8 mouse cellular contexts compared by ENCODE assay signal in the genomic region with DNA sequence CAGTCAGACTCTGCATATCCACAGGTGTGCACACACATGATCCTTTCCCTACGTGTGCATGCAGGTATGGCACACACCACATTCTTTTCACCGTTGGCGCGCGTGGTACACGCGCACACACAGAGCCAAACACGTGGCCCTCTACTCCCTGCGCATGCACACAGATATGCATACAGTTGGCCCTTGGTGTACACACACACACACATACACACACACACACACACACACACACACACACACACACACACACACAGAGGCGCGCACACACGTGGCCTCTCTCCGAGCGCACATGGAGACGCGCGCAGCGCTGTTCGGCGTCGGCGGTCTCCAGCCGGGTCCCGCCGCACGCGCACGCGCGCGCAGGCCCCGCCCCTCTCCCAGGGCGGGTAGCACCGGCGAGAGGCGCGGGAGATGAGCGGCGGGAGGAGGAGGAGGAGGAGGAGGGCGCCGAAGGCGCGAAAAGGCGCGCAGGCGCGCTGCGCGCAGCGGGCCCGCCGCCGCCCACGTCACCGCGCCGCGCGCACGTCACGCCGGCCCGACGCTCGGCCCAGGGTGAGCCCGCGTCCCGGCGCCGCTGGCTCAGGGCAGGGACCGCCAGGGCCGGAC. TPM values are rescaled to one million over a fixed set of nuclear protein-coding genes. Genes with fewer than 3 reads are reported as not detected.
DNase-seq lines count a peak whose midpoint lies in the region; ATAC-seq and TF ChIP-seq lines count a peak whose summit lies in the region.

A gene (plus strand): TSS at position 497 of the 606 bp plus-strand sequence.

- peak within 1 kb of the TSS; percentile 99 for H3K9ac ChIP-seq in CH12.LX (ENCODE audit: insufficient read depth, low read depth)
- peak within 1 kb of the TSS; percentile 99 for H3K9ac ChIP-seq in forebrain, embryonic 12.5 days
- peak within 1 kb of the TSS; percentile 95 for H3K9ac ChIP-seq in heart, postnatal 0 days (replicated peaks; ENCODE audit: low read depth, low read length)
- H3K9ac ChIP-seq in liver, embryonic 16.5 days (ENCODE audit: low read depth, low read length), result peak within 1 kb of the TSS; percentile 95
- peak within 1 kb of the TSS; percentile 96 for H3K9ac ChIP-seq in neural tube, embryonic 13.5 days

- peak; percentile 84 for DNase-seq in CH12.LX (ENCODE audit: extremely low read depth)
- peak; percentile 76 for DNase-seq in c-Kit-positive CD71-positive TER-119-negative erythroid progenitor cells, embryonic 14.5 days (ENCODE audit: low read depth)
- peak; percentile 83 for DNase-seq in heart, postnatal 0 days (ENCODE audit: low spot score)
- DNase-seq in kidney, postnatal 4 days, result peak; percentile 83 to 90

- no peaks in the 10 kb centered on the region for H3K27me3 ChIP-seq in CH12.LX (replicated peaks)
- H3K27me3 ChIP-seq in forebrain, embryonic 12.5 days, result no peaks in the 10 kb centered on the region
- H3K27me3 ChIP-seq in heart, postnatal 0 days (ENCODE audit: control insufficient read depth, insufficient read depth, low read length), result no peaks in the 10 kb centered on the region
- no peaks in the 10 kb centered on the region for H3K27me3 ChIP-seq in liver, embryonic 16.5 days (ENCODE audit: control insufficient read depth, insufficient read depth, low read depth, low read length)
- no peaks in the 10 kb centered on the region for H3K27me3 ChIP-seq in neural tube, embryonic 13.5 days
- no peaks in the 10 kb centered on the region for H3K27me3 ChIP-seq in testis, adult 2 months (ENCODE audit: control insufficient read depth, insufficient read depth, low read length)

- H3K4me3 ChIP-seq in CH12.LX (replicated peaks in 1 of 3; ENCODE audit: low read depth in 2 of 3, low read length in 2 of 3, poor library complexity in 1 of 3), result peak within 1 kb of the TSS; percentile 76 to 97 (median 86)
- H3K4me3 ChIP-seq in forebrain, embryonic 12.5 days (replicated peaks), result peak within 1 kb of the TSS; percentile 100
- H3K4me3 ChIP-seq in heart, postnatal 0 days (ENCODE audit: low read depth, low read length), result peak within 1 kb of the TSS; percentile 78
- peak within 1 kb of the TSS; percentile 85 for H3K4me3 ChIP-seq in liver, embryonic 16.5 days (ENCODE audit: low read depth, low read length)
- peak within 1 kb of the TSS; percentile 87 for H3K4me3 ChIP-seq in neural tube, embryonic 13.5 days
- H3K4me3 ChIP-seq in testis, adult 2 months (ENCODE audit: control insufficient read depth, low read depth, low read length), result peak within 1 kb of the TSS; percentile 65

- in situ Hi-C loops in CH12.LX (cut with MboI; ENCODE audit: low pct_ligation_motif_present, low pct_unique_long_range_greater_than_20kb, low sequenced_read_pairs), result no loop called here

- peak; percentile 95 for ATAC-seq in forebrain, embryonic 12.5 days (ENCODE audit: low FRiP score)
- peak; percentile 93 for ATAC-seq in heart, postnatal 0 days (ENCODE audit: insufficient read depth, low read depth)
- peak; percentile 94 for ATAC-seq in liver, embryonic 16.5 days (ENCODE audit: low read depth)
- ATAC-seq in neural tube, embryonic 13.5 days (ENCODE audit: low read depth), result peak; percentile 95

- peak within 1 kb of the TSS; percentile 42 for H3K27ac ChIP-seq in CH12.LX (ENCODE audit: insufficient read depth, low read depth)
- peak within 1 kb of the TSS; percentile 83 for H3K27ac ChIP-seq in forebrain, embryonic 12.5 days
- H3K27ac ChIP-seq in heart, postnatal 0 days (ENCODE audit: low read depth), result peak within 1 kb of the TSS; percentile 78
- peak within 1 kb of the TSS; percentile 79 for H3K27ac ChIP-seq in liver, embryonic 16.5 days (ENCODE audit: low read length)
- H3K27ac ChIP-seq in neural tube, embryonic 13.5 days (replicated peaks), result peak within 1 kb of the TSS; percentile 76
- peak within 1 kb of the TSS; percentile 44 for H3K27ac ChIP-seq in testis, adult 2 months (ENCODE audit: control insufficient read depth, insufficient read depth, low read depth, low read length)

- H3K36me3 ChIP-seq in CH12.LX (replicated peaks in 1 of 2; ENCODE audit: control insufficient read depth in 1 of 2, insufficient read depth in 1 of 2, low read length in 1 of 2), result peaks cover 12 to 32% of the 10 kb centered on the region in 2 experiments
- H3K36me3 ChIP-seq in forebrain, embryonic 12.5 days (replicated peaks), result peaks cover 31% of the 10 kb centered on the region
- H3K36me3 ChIP-seq in heart, postnatal 0 days (replicated peaks; ENCODE audit: control insufficient read depth, insufficient read depth, low read length), result peaks cover 23% of the 10 kb centered on the region
- peaks cover 12% of the 10 kb centered on the region for H3K36me3 ChIP-seq in liver, embryonic 16.5 days (ENCODE audit: control insufficient read depth, insufficient read depth)
- H3K36me3 ChIP-seq in neural tube, embryonic 13.5 days, result peaks cover 32% of the 10 kb centered on the region
- H3K36me3 ChIP-seq in testis, adult 2 months (ENCODE audit: control insufficient read depth, insufficient read depth, low read length), result no peaks in the 10 kb centered on the region; the same call in 1 of the 2 replicates

- no peak for TF ChIP-seq EP300 in CH12.LX (IDR thresholded peaks at IDR 0.05; ENCODE audit: low read length)
- TF ChIP-seq EP300 in heart, postnatal 0 days (IDR thresholded peaks at IDR 0.05; ENCODE audit: low read depth), result no peak

- WGBS in forebrain, embryonic 12.5 days, result 1% methylated on average over 47 of the region's 72 CpGs
- WGBS in heart, postnatal 0 days, result under 1% methylated on average over 33 of the region's 72 CpGs
- under 1% methylated on average over 38 of the region's 72 CpGs for whole genome bisulfite sequencing in liver, embryonic 16.5 days (ENCODE audit: insufficient replicate concordance)
- under 1% methylated on average over 56 of the region's 72 CpGs for WGBS in neural tube, embryonic 13.5 days

- no peaks in the 10 kb centered on the region for H3K9me3 ChIP-seq in CH12.LX (replicated peaks; ENCODE audit: low read length)
- no peaks in the 10 kb centered on the region for H3K9me3 ChIP-seq in forebrain, embryonic 12.5 days
- H3K9me3 ChIP-seq in heart, postnatal 0 days (replicated peaks; ENCODE audit: control insufficient read depth, low read length), result no peaks in the 10 kb centered on the region
- no peaks in the 10 kb centered on the region for H3K9me3 ChIP-seq in liver, embryonic 16.5 days (replicated peaks; ENCODE audit: control insufficient read depth, low read length)
- no peaks in the 10 kb centered on the region for H3K9me3 ChIP-seq in neural tube, embryonic 13.5 days

- peak; percentile 85 for TF ChIP-seq POLR2A in CH12.LX (IDR thresholded peaks at IDR 0.05; ENCODE audit: low read depth, low read length)
- peak; percentile 26; the same call in 1 of the 2 replicates for TF ChIP-seq POLR2A in testis, adult 2 months (IDR thresholded peaks at IDR 0.05; ENCODE audit: control insufficient read depth, low read depth, low read length)

- TF ChIP-seq RAD21 in CH12.LX (IDR thresholded peaks at IDR 0.05; ENCODE audit: low read depth, low read length), result no peak

- H3K4me2 ChIP-seq in CH12.LX (ENCODE audit: insufficient read depth, low read depth, poor library complexity, severe bottlenecking), result peak within 1 kb of the TSS; percentile 74
- peak within 1 kb of the TSS; percentile 84 for H3K4me2 ChIP-seq in forebrain, embryonic 12.5 days
- peak within 1 kb of the TSS; percentile 98 for H3K4me2 ChIP-seq in heart, postnatal 0 days (ENCODE audit: low read depth, low read length)
- peak within 1 kb of the TSS; percentile 92 for H3K4me2 ChIP-seq in liver, embryonic 16.5 days (ENCODE audit: low read depth, low read length)
- peak within 1 kb of the TSS; percentile 91 for H3K4me2 ChIP-seq in neural tube, embryonic 13.5 days

- peaks cover 18 to 45% of the 10 kb centered on the region in 2 experiments for H3K4me1 ChIP-seq in CH12.LX (ENCODE audit: control insufficient read depth in 1 of 2, insufficient read depth in 2 of 2)
- H3K4me1 ChIP-seq in forebrain, embryonic 12.5 days, result peaks cover 18% of the 10 kb centered on the region
- peaks cover 12% of the 10 kb centered on the region for H3K4me1 ChIP-seq in heart, postnatal 0 days (ENCODE audit: control insufficient read depth, insufficient read depth)
- peaks cover 40% of the 10 kb centered on the region for H3K4me1 ChIP-seq in liver, embryonic 16.5 days (ENCODE audit: control insufficient read depth, low read depth, low read length)
- peaks cover 28% of the 10 kb centered on the region for H3K4me1 ChIP-seq in neural tube, embryonic 13.5 days (replicated peaks)
- H3K4me1 ChIP-seq in testis, adult 2 months (ENCODE audit: control insufficient read depth, insufficient read depth, low read length), result peaks cover 4% of the 10 kb centered on the region

- dilution Hi-C loops in CH12.LX (cut with MboI; ENCODE audit: extremely low pct_ligation_motif_present, extremely low pct_unique_long_range_greater_than_20kb, low sequenced_read_pairs), result no loop called here

- peaks cover 47% of the 10 kb centered on the region for H3K79me2 ChIP-seq in CH12.LX (replicated peaks; ENCODE audit: control insufficient read depth, extremely low read depth, insufficient read depth, poor library complexity, severe bottlenecking)

- no peak for TF ChIP-seq CTCF in CH12.LX (conservative IDR thresholded peaks at IDR 0.05 in 1 of 2, IDR thresholded peaks at IDR 0.05 in 1 of 2; ENCODE audit: low read depth in 2 of 2, low read length in 2 of 2)
- no peak for TF ChIP-seq CTCF in heart, postnatal 0 days (IDR thresholded peaks at IDR 0.05; ENCODE audit: low read depth)
- no peak for TF ChIP-seq CTCF in testis, adult 2 months (IDR thresholded peaks at IDR 0.05; ENCODE audit: control insufficient read depth, insufficient read depth, insufficient replicate concordance, low read depth, low read length)

TF ChIP-seq in CH12.LX, 34 proteins besides CTCF, POLR2A, EP300 and RAD21 (continues in another document):
- 0 out of 2 replicates have a peak, but pooled peaks have one; percentile 33 for TF ChIP-seq ZMIZ1 (IDR thresholded peaks at IDR 0.05; ENCODE audit: low read depth, low read length)
- TF ChIP-seq ZC3H11A (IDR thresholded peaks at IDR 0.05; ENCODE audit: low read depth, low read length), result no peak
- TF ChIP-seq IRF4 (IDR thresholded peaks at IDR 0.05; ENCODE audit: low read depth, low read length), result no peak
- 0 out of 2 replicates have a peak, but pooled peaks have one; percentile 6 for TF ChIP-seq ELF1 (IDR thresholded peaks at IDR 0.05; ENCODE audit: low read depth, low read length)
- TF ChIP-seq MAFK (IDR thresholded peaks at IDR 0.05; ENCODE audit: insufficient replicate concordance, low read length), result no peak
- no peak for TF ChIP-seq SMC3 (IDR thresholded peaks at IDR 0.05; ENCODE audit: low read depth, low read length)

RNA-seq across cellular contexts. Expression of the gene that starts here (rescaled TPM):
- total RNA-seq in CH12.LX (2012; rRNA removed) (189 and 226 TPM in 2 replicates), CH12.LX (2014; rRNA removed) (338 and 351 TPM in 2 replicates)
- 288 and 301 TPM in 2 replicates for polyA plus RNA-seq in CH12.LX (2012; ENCODE audit: insufficient read length, low read depth)
- polyA plus RNA-seq in forebrain, embryonic 12.5 days (2016; fragmentation: Nextera tagmentation; extraction: Ambion mirVana), result 200 and 203 TPM in 2 replicates
- total RNA-seq in heart, postnatal 0 days (2014; rRNA removed; ENCODE audit: low replicate concordance), result 20.9 and 38.6 TPM in 2 replicates
- polyA plus RNA-seq in heart, postnatal 0 days (2015; fragmentation: Nextera tagmentation; extraction: Ambion mirVana), result 47.4 and 48.0 TPM in 2 replicates
- 65.6 and 74.1 TPM in 2 replicates for polyA plus RNA-seq in liver, embryonic 16.5 days (2015; fragmentation: Nextera tagmentation; extraction: Ambion mirVana)
- 104 and 111 TPM in 2 replicates for polyA plus RNA-seq in neural tube, embryonic 13.5 days (2015; fragmentation: Nextera tagmentation; extraction: Ambion mirVana)
- polyA plus RNA-seq in testis, adult 2 months (2012; rRNA removed), result 42.0 and 44.9 TPM in 2 replicates

Comparison
In these comparisons a context has a peak if more than half of its experiments do, and no peak if none do; other contexts are left out.
1. Peak in every context shown above with its lines: DNase-seq, ATAC-seq, H3K4me3 ChIP-seq and H3K27ac ChIP-seq.